Mouse (Mus musculus): ENCODE data around the gene Dbndd2. TPM values are rescaled to one million over a fixed set of nuclear protein-coding genes. Genes with fewer than 3 reads are reported as not detected.

Gene Dbndd2
- polyA plus RNA-seq, 1 experiment: 16.4 TPM

DNA sequence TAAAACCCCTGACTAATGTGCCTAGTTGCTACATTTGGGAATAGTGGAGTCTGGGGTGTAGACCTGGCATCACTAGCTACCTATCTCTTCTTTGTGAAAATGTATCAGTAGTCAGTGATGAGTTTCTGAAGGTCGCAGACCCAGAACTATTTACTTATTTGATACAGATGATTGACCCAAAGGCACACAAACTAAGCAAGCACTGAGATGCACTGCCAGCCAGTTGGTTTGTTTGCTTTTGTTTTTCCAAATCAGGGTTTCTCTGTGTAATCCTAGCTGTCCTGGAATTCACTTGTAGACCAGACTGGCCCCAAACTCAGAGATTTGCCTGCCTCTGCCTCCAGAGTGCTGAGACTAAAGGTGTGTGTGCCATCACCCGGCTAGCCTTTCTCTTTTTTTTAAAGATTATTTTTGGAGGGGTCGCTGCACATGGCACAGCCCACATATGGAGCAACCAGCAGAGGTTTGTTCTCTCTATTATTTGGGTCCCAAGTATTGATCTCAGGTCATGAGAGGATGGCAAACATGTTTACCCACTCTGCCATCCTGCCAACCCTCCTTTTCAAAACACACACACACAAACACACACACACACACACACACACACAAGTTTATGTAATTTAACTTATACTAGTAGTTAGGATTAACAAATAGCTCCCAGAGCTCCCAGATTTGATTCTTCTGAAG, 40.4 kb upstream of the Dbndd2 start:
- Histone ChIP-seq H3K79me2 (ENCODE audit: control insufficient read depth, insufficient read depth) (peaks cover 20% of the 10 kb centered on the region), H3ac (ENCODE audit: control insufficient read depth, insufficient read length) (no peak overlapping the region), H3K4me2 (ENCODE audit: low read depth) (no peak overlapping the region), H3K4me3 (no peak overlapping the region), H3K36me3 (ENCODE audit: control insufficient read depth, insufficient read depth) (no peaks in the 10 kb centered on the region), H3K27me3 (ENCODE audit: control insufficient read depth, insufficient read depth, insufficient read length) (no peaks in the 10 kb centered on the region)
- TF ChIP-seq E2F4 (IDR thresholded peaks at IDR 0.05; ENCODE audit: insufficient read depth) (no peak), MAX (IDR thresholded peaks at IDR 0.05; ENCODE audit: low read depth) (no peak), MYOG (IDR thresholded peaks at IDR 0.05; ENCODE audit: control insufficient read depth in 1 of 3, insufficient read depth in 1 of 3, insufficient read length in 2 of 3, low read depth in 2 of 3) (no peak), MYOD1 (IDR thresholded peaks at IDR 0.05; ENCODE audit: control insufficient read depth in 1 of 3, insufficient read length in 2 of 3, low read depth in 2 of 3) (no peak), CEBPB (IDR thresholded peaks at IDR 0.05; ENCODE audit: insufficient read depth, poor library complexity, severe bottlenecking) (no peak)

DNA sequence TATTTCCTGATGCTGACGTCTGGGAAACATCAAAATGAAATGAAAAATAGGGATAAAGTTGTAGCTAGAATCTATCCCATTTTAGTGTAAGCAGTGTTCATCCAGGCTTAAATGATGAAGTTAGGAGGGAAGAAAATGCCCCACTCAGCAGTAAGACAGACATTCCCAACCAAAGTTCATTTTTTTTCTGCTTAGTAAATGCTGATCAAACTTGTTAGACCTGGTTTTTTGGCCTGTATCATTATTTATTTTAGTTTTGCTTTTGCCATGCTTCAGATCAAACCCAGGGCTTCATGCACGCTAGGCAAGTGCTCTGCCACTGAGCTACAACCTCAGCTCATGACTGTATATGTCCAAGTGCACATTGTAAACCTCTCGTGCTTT, 39.8 kb upstream of the Dbndd2 start:
- peaks cover 16% of the 10 kb centered on the region for H3K79me2 ChIP-seq (ENCODE audit: control insufficient read depth, insufficient read depth)
- H3K36me3 ChIP-seq (ENCODE audit: control insufficient read depth, insufficient read depth): no peaks in the 10 kb centered on the region
- no peak overlapping the region for H3K4me2 ChIP-seq (ENCODE audit: low read depth)
- no peak overlapping the region for H3K4me3 ChIP-seq
- H3ac ChIP-seq (ENCODE audit: control insufficient read depth, insufficient read length): no peak overlapping the region
- no peaks in the 10 kb centered on the region for H3K27me3 ChIP-seq (ENCODE audit: control insufficient read depth, insufficient read depth, insufficient read length)
- no peak for TF ChIP-seq MYOG (IDR thresholded peaks at IDR 0.05; ENCODE audit: control insufficient read depth in 1 of 3, insufficient read depth in 1 of 3, insufficient read length in 2 of 3, low read depth in 2 of 3)
- no peak for TF ChIP-seq USF1 (IDR thresholded peaks at IDR 0.05; ENCODE audit: low read depth)
- TF ChIP-seq TCF12 (IDR thresholded peaks at IDR 0.05; ENCODE audit: insufficient read depth, poor library complexity, severe bottlenecking): no peak
- no peak for TF ChIP-seq REST (IDR thresholded peaks at IDR 0.05; ENCODE audit: insufficient read depth, insufficient read length)
- no peak for TF ChIP-seq SRF (IDR thresholded peaks at IDR 0.05; ENCODE audit: control insufficient read depth, insufficient read length, low read depth)

DNA sequence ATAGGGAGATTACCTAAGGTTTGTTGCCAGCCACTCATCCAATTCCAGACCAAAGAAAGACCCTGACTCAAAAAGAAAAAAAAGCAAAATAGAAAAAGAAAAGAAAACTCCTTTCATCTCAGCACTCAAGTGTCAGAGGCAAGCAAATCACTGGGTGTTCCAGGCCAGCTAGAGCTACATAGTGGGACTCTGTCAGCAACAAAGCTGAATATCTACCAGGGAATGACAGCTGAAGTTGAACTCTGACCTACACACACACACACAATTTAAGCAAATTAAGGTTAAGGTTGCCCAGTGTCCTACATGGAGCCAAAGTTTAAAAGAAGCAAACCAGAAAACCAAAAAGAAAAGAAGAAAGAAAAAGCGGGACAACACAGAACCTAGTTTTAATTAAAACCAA, 37.8 kb upstream of the Dbndd2 start:
- H3K4me2 ChIP-seq (ENCODE audit: low read depth): no peak overlapping the region
- no peak overlapping the region for H3K4me3 ChIP-seq
- H3ac ChIP-seq (ENCODE audit: control insufficient read depth, insufficient read length): no peak overlapping the region
- TF ChIP-seq USF1 (IDR thresholded peaks at IDR 0.05; ENCODE audit: low read depth): no peak
- TF ChIP-seq POLR2AphosphoS2 (IDR thresholded peaks at IDR 0.05; ENCODE audit: insufficient read length, low read depth): no peak
- TF ChIP-seq POLR2A (IDR thresholded peaks at IDR 0.05; ENCODE audit: insufficient read length, low read depth): no peak
- no peak for TF ChIP-seq TCF3 (IDR thresholded peaks at IDR 0.05; ENCODE audit: insufficient read length, low read depth)
- no peak for TF ChIP-seq MYOD1 (IDR thresholded peaks at IDR 0.05; ENCODE audit: control insufficient read depth in 1 of 3, insufficient read length in 2 of 3, low read depth in 2 of 3)
- TF ChIP-seq CEBPB (IDR thresholded peaks at IDR 0.05; ENCODE audit: insufficient read depth, poor library complexity, severe bottlenecking): no peak
- no peak for TF ChIP-seq TCF12 (IDR thresholded peaks at IDR 0.05; ENCODE audit: insufficient read depth, poor library complexity, severe bottlenecking)
- TF ChIP-seq SRF (IDR thresholded peaks at IDR 0.05; ENCODE audit: control insufficient read depth, insufficient read length, low read depth): no peak
- no peak for TF ChIP-seq E2F4 (IDR thresholded peaks at IDR 0.05; ENCODE audit: insufficient read depth)
- no peak for TF ChIP-seq MYOG (IDR thresholded peaks at IDR 0.05; ENCODE audit: control insufficient read depth in 1 of 3, insufficient read depth in 1 of 3, insufficient read length in 2 of 3, low read depth in 2 of 3)
- TF ChIP-seq MAX (IDR thresholded peaks at IDR 0.05; ENCODE audit: low read depth): no peak
- no peak for TF ChIP-seq REST (IDR thresholded peaks at IDR 0.05; ENCODE audit: insufficient read depth, insufficient read length)
- no peaks in the 10 kb centered on the region for H3K79me2 ChIP-seq (ENCODE audit: control insufficient read depth, insufficient read depth)
- no peaks in the 10 kb centered on the region for H3K36me3 ChIP-seq (ENCODE audit: control insufficient read depth, insufficient read depth)
- no peaks in the 10 kb centered on the region for H3K27me3 ChIP-seq (ENCODE audit: control insufficient read depth, insufficient read depth, insufficient read length)

DNA sequence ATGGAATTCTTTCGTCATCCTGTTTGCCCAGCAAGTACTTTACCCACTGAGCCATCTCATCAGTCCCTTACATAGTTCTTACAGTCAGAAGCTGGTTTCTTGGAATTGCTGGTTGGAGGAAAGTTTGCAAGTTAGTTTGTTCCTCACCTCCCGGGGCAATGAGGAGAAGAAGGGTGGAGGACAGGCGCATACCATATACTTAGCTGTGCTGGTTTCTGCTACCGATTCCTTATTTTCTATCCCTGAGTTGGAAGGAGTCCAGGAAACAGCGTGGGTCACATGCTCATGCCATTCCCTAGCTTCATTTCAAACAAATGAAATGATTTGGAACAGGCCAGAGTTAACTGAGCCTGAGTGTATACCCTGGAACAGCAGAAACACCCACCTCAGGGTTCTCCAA, 37.0 kb upstream of the Dbndd2 start:
- no peak overlapping the region for H3K4me3 ChIP-seq
- H3K4me2 ChIP-seq (ENCODE audit: low read depth): no peak overlapping the region
- TF ChIP-seq POLR2A (IDR thresholded peaks at IDR 0.05; ENCODE audit: insufficient read length, low read depth) (no peak), USF1 (IDR thresholded peaks at IDR 0.05; ENCODE audit: low read depth) (no peak), MAX (IDR thresholded peaks at IDR 0.05; ENCODE audit: low read depth) (no peak), MYOG (IDR thresholded peaks at IDR 0.05; ENCODE audit: control insufficient read depth in 1 of 3, insufficient read depth in 1 of 3, insufficient read length in 2 of 3, low read depth in 2 of 3) (no peak), REST (IDR thresholded peaks at IDR 0.05; ENCODE audit: insufficient read depth, insufficient read length) (no peak), TCF3 (IDR thresholded peaks at IDR 0.05; ENCODE audit: insufficient read length, low read depth) (no peak)
- no peak overlapping the region for H3ac ChIP-seq (ENCODE audit: control insufficient read depth, insufficient read length)
- H3K27me3 ChIP-seq (ENCODE audit: control insufficient read depth, insufficient read depth, insufficient read length): no peaks in the 10 kb centered on the region
- H3K36me3 ChIP-seq (ENCODE audit: control insufficient read depth, insufficient read depth): no peaks in the 10 kb centered on the region
- no peaks in the 10 kb centered on the region for H3K79me2 ChIP-seq (ENCODE audit: control insufficient read depth, insufficient read depth)

DNA sequence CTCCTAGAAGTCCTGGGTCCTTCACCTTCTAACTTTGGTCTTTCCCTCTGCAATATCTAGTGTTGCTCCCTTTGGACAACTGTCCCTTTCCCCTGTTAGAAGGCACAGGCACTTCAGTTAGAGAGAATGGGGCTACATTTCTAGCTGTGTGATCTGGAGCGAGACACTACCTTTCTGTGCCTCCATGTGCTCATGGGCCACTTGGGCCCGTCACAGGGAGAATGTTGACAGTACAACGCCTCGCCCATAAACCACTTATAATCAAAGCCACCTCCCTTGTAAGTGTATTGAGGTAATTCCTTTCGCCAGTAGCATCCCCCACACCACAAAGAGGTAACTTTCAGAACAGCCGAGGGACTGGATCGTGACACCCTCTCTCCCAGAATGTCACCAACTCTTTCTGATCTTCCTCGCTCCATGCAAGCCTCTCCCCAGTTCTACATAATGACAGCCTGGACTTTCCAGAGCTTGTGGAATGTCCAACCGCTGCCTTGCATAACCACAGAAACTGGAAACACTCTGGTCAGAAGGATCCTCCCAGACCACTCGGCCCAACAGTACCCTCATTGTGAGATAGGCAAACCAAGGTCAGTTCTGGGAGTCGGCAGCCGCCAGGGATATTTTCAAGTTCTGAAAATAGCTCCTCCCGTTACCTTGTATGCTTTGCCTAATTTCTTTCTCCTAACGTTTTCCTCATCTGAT, 36.4 kb upstream of the Dbndd2 start:
- H3K27me3 ChIP-seq (ENCODE audit: control insufficient read depth, insufficient read depth, insufficient read length): no peaks in the 10 kb centered on the region
- no peak for TF ChIP-seq POLR2A (IDR thresholded peaks at IDR 0.05; ENCODE audit: insufficient read length, low read depth)
- no peak for TF ChIP-seq REST (IDR thresholded peaks at IDR 0.05; ENCODE audit: insufficient read depth, insufficient read length)
- TF ChIP-seq POLR2AphosphoS2 (IDR thresholded peaks at IDR 0.05; ENCODE audit: insufficient read length, low read depth): no peak
- no peak for TF ChIP-seq USF1 (IDR thresholded peaks at IDR 0.05; ENCODE audit: low read depth)
- TF ChIP-seq MAX (IDR thresholded peaks at IDR 0.05; ENCODE audit: low read depth): no peak
- TF ChIP-seq CEBPB (IDR thresholded peaks at IDR 0.05; ENCODE audit: insufficient read depth, poor library complexity, severe bottlenecking): no peak
- TF ChIP-seq SRF (IDR thresholded peaks at IDR 0.05; ENCODE audit: control insufficient read depth, insufficient read length, low read depth): no peak
- TF ChIP-seq MYOG (IDR thresholded peaks at IDR 0.05; ENCODE audit: control insufficient read depth in 1 of 3, insufficient read depth in 1 of 3, insufficient read length in 2 of 3, low read depth in 2 of 3): no peak
- no peak for TF ChIP-seq TCF12 (IDR thresholded peaks at IDR 0.05; ENCODE audit: insufficient read depth, poor library complexity, severe bottlenecking)
- TF ChIP-seq MYOD1 (IDR thresholded peaks at IDR 0.05; ENCODE audit: control insufficient read depth in 1 of 3, insufficient read length in 2 of 3, low read depth in 2 of 3): no peak
- TF ChIP-seq TCF3 (IDR thresholded peaks at IDR 0.05; ENCODE audit: insufficient read length, low read depth): no peak
- no peak for TF ChIP-seq E2F4 (IDR thresholded peaks at IDR 0.05; ENCODE audit: insufficient read depth)
- no peak overlapping the region for H3K4me2 ChIP-seq (ENCODE audit: low read depth)

More for the DNA sequence above, 36.4 kb upstream of the Dbndd2 start:
- Histone ChIP-seq H3K4me3 (no peak overlapping the region), H3ac (ENCODE audit: control insufficient read depth, insufficient read length) (no peak overlapping the region), H3K36me3 (ENCODE audit: control insufficient read depth, insufficient read depth) (no peaks in the 10 kb centered on the region), H3K79me2 (ENCODE audit: control insufficient read depth, insufficient read depth) (no peaks in the 10 kb centered on the region)
